ENCODE assay signal across 8 mouse cellular contexts in the genomic region with DNA sequence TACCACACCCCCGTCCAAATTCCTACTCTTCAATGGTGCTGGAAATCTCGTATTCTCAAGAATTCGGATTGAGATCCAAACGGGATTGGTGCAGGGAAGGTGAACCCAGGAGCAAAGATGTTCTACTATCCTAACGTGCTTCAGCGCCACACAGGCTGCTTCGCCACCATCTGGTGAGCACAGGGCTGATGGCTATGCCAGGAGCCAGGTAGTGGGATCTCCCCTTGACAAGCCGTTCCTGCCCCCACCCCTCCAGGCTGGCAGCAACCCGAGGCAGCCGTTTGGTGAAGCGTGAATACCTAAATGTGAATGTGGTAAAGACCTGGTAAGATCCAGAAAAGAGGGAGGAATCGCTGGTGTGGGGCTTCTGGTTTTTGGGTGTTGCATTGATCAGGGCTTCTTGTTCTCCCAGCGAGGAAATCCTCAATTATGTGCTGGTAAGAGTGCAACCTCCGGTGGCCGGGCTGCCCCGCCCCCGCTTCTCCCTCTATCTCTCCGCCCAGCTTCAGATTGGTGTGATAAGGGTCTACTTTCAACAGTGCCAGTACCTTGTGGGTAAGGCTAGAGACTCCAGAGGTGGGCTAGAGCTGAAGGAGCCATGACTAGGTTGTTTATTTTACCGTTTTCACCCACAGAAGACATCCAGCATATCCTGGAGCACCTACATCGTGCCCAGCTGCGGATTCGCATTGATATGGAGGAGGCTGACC. TPM values are rescaled to one million over a fixed set of nuclear protein-coding genes. Genes with fewer than 3 reads are reported as not detected.
DNase-seq lines count a peak whose midpoint lies in the region; ATAC-seq and TF ChIP-seq lines count a peak whose summit lies in the region.

No protein-coding gene starts in this region.

- ATAC-seq in heart, embryonic 11.5 days (replicated peaks; ENCODE audit: insufficient number of reproducible peaks, low FRiP score, low TSS enrichment), result no peak
- no peak for ATAC-seq in forebrain, embryonic 11.5 days (replicated peaks; ENCODE audit: low FRiP score)
- peak; percentile 41; the same call in 1 of the 2 replicates for ATAC-seq in stomach, embryonic 16.5 days (ENCODE audit: insufficient read depth, low FRiP score)

- H3K27me3 ChIP-seq in heart, embryonic 11.5 days (ENCODE audit: control insufficient read depth, insufficient read depth, low read length), result no peaks in the 10 kb centered on the region
- peaks cover 25% of the 10 kb centered on the region for H3K27me3 ChIP-seq in E14TG2a.4 (ENCODE audit: insufficient read depth, low read length)
- H3K27me3 ChIP-seq in forebrain, embryonic 11.5 days (ENCODE audit: control insufficient read depth, insufficient read depth, low read length), result no peaks in the 10 kb centered on the region
- no peaks in the 10 kb centered on the region for H3K27me3 ChIP-seq in liver, adult 2 months (ENCODE audit: control insufficient read depth, insufficient read depth, low read length)
- no peaks in the 10 kb centered on the region for H3K27me3 ChIP-seq in stomach, embryonic 16.5 days (ENCODE audit: control insufficient read depth, insufficient read depth, low read length)

- no peak for TF ChIP-seq POLR2A in liver, adult 2 months (IDR thresholded peaks at IDR 0.05; ENCODE audit: extremely low read depth, insufficient read depth, low read length)

- no peaks in the 10 kb centered on the region for H3K79me2 ChIP-seq in liver, adult 2 months (ENCODE audit: control insufficient read depth, insufficient read depth, low read length)

- H3K4me2 ChIP-seq in heart, embryonic 11.5 days, result peak overlapping the region; percentile 57
- peak overlapping the region; percentile 31; the same call in 1 of the 2 replicates for H3K4me2 ChIP-seq in forebrain, embryonic 11.5 days (ENCODE audit: low read depth, low read length, severe bottlenecking)
- H3K4me2 ChIP-seq in stomach, embryonic 16.5 days (ENCODE audit: low read depth, low read length), result peak overlapping the region; percentile 51

- H3K36me3 ChIP-seq in heart, embryonic 11.5 days (ENCODE audit: control insufficient read depth, insufficient read depth, low read length), result no peaks in the 10 kb centered on the region
- H3K36me3 ChIP-seq in E14TG2a.4 (ENCODE audit: insufficient read depth, low read length), result peaks cover 2% of the 10 kb centered on the region; the same call in 1 of the 2 replicates
- H3K36me3 ChIP-seq in forebrain, embryonic 11.5 days (ENCODE audit: control insufficient read depth, insufficient read depth, low read length), result no peaks in the 10 kb centered on the region
- no peaks in the 10 kb centered on the region for H3K36me3 ChIP-seq in liver, adult 2 months (ENCODE audit: control insufficient read depth, insufficient read depth, low read length)
- no peaks in the 10 kb centered on the region for H3K36me3 ChIP-seq in stomach, embryonic 16.5 days (ENCODE audit: control insufficient read depth, insufficient read depth, low read length)

- peak overlapping the region; percentile 35 for H3K4me3 ChIP-seq in heart, embryonic 11.5 days (ENCODE audit: low read depth, low read length)
- peak overlapping the region; percentile 61 for H3K4me3 ChIP-seq in E14TG2a.4 (replicated peaks; ENCODE audit: low read length)
- peak overlapping the region; percentile 12 for H3K4me3 ChIP-seq in forebrain, embryonic 11.5 days (ENCODE audit: low read depth, low read length)
- peak overlapping the region; percentile 5; the same call in 1 of the 2 replicates for H3K4me3 ChIP-seq in liver, adult 2 months (ENCODE audit: insufficient read depth, low read depth, low read length)
- peak overlapping the region; percentile 32 for H3K4me3 ChIP-seq in stomach, embryonic 16.5 days (replicated peaks; ENCODE audit: low read length)

- peak overlapping the region; percentile 56; the same call in 1 of the 2 replicates for H3K9ac ChIP-seq in heart, embryonic 11.5 days (ENCODE audit: low read depth, low read length)
- H3K9ac ChIP-seq in forebrain, embryonic 11.5 days (ENCODE audit: low read length), result peak overlapping the region; percentile 8; the same call in 1 of the 2 replicates
- H3K9ac ChIP-seq in liver, adult 2 months (ENCODE audit: low read depth, low read length), result no peak overlapping the region
- H3K9ac ChIP-seq in stomach, embryonic 16.5 days (ENCODE audit: low read length), result peak overlapping the region; percentile 46

- H3K9me3 ChIP-seq in heart, embryonic 11.5 days (replicated peaks; ENCODE audit: control insufficient read depth, low read length), result no peaks in the 10 kb centered on the region
- H3K9me3 ChIP-seq in E14TG2a.4 (ENCODE audit: low read length), result no peaks in the 10 kb centered on the region
- H3K9me3 ChIP-seq in forebrain, embryonic 11.5 days (ENCODE audit: control insufficient read depth, low read length), result no peaks in the 10 kb centered on the region
- H3K9me3 ChIP-seq in stomach, embryonic 16.5 days (replicated peaks; ENCODE audit: control insufficient read depth, low read length), result no peaks in the 10 kb centered on the region

- DNase-seq in heart, adult 18-20 months, result no peak
- DNase-seq in forebrain, embryonic 11.5 days (ENCODE audit: low spot score), result no peak
- no peak for DNase-seq in liver, adult 2 months (ENCODE audit: extremely low read depth, low read depth, low spot score)
- DNase-seq in ovary, adult 18-20 months (ENCODE audit: low spot score), result no peak
- DNase-seq in right cerebral cortex, adult 2 months (ENCODE audit: low spot score in 2 of 2), result no peak

- 33% methylated on average over 22 of the region's 22 CpGs for WGBS in heart, embryonic 11.5 days (ENCODE audit: insufficient replicate concordance)
- 54% methylated on average over 22 of the region's 22 CpGs for WGBS in forebrain, embryonic 11.5 days
- WGBS in liver, adult 2 months, result 36% methylated on average over 22 of the region's 22 CpGs
- WGBS in stomach, embryonic 16.5 days, result 28% methylated on average over 22 of the region's 22 CpGs

- H3K27ac ChIP-seq in heart, embryonic 11.5 days (ENCODE audit: low read depth, low read length), result no peak overlapping the region
- no peak overlapping the region for H3K27ac ChIP-seq in forebrain, embryonic 11.5 days (ENCODE audit: low read depth, low read length)
- H3K27ac ChIP-seq in liver, adult 2 months (replicated peaks; ENCODE audit: insufficient read depth, low read depth, low read length), result no peak overlapping the region
- H3K27ac ChIP-seq in stomach, embryonic 16.5 days (ENCODE audit: low read length), result no peak overlapping the region

- no peak for TF ChIP-seq CTCF in E14TG2a.4 (conservative IDR thresholded peaks at IDR 0.05; ENCODE audit: low read length)
- TF ChIP-seq CTCF in liver, adult 2 months (IDR thresholded peaks at IDR 0.05; ENCODE audit: low read depth, low read length), result 0 out of 2 replicates have a peak, but pooled peaks have one; percentile 0

- peaks cover 14% of the 10 kb centered on the region; the same call in 1 of the 2 replicates for H3K4me1 ChIP-seq in heart, embryonic 11.5 days (ENCODE audit: control insufficient read depth, insufficient read depth, low read length)
- peaks cover 38% of the 10 kb centered on the region for H3K4me1 ChIP-seq in E14TG2a.4 (replicated peaks; ENCODE audit: low read depth, low read length)
- H3K4me1 ChIP-seq in forebrain, embryonic 11.5 days (replicated peaks; ENCODE audit: control insufficient read depth, insufficient read depth, low read length), result peaks cover 3% of the 10 kb centered on the region; the same call in 1 of the 2 replicates
- peaks cover 3% of the 10 kb centered on the region; the same call in 1 of the 2 replicates for H3K4me1 ChIP-seq in liver, adult 2 months (ENCODE audit: control insufficient read depth, insufficient read depth, low read length)
- peaks cover 8% of the 10 kb centered on the region for H3K4me1 ChIP-seq in stomach, embryonic 16.5 days (ENCODE audit: control insufficient read depth, insufficient read depth, low read length)

RNA-seq across cellular contexts. Expression of gene Rec8, which starts 0.8 kb away (rescaled TPM):
- polyA plus RNA-seq in heart, embryonic 11.5 days (2014; fragmentation: Nextera tagmentation; extraction: Ambion mirVana), result 8.8 and 14.1 TPM in 2 replicates
- total RNA-seq in heart, adult 18-20 months (2021), result under 1 TPM; 0.22 to 0.62 TPM
- polyA plus RNA-seq in forebrain, embryonic 11.5 days (2014; fragmentation: Nextera tagmentation; extraction: Ambion mirVana), result 4.8 and 5.5 TPM in 2 replicates
- 0.34 and 0.46 TPM in 2 replicates for total RNA-seq in liver, adult 2 months (2014; rRNA removed)
- 0.54 and 2.3 TPM in 2 replicates for polyA plus RNA-seq in liver, adult 2 months (2012; rRNA removed)
- polyA plus RNA-seq in stomach, embryonic 16.5 days (2015; fragmentation: Nextera tagmentation; extraction: Ambion mirVana), result 10.9 and 13.8 TPM in 2 replicates

RNA-seq across cellular contexts. Expression of gene Irf9, which starts 15.3 kb away (rescaled TPM):
- 6.4 and 7.5 TPM in 2 replicates for polyA plus RNA-seq in heart, embryonic 11.5 days (2014; fragmentation: Nextera tagmentation; extraction: Ambion mirVana)
- total RNA-seq in heart, adult 18-20 months (2021), result 10 to 100 TPM in 1 of 2 experiments, 1 to 10 TPM in 1; 8.9 to 11.0 TPM
- polyA plus RNA-seq in forebrain, embryonic 11.5 days (2014; fragmentation: Nextera tagmentation; extraction: Ambion mirVana), result 6.5 and 8.6 TPM in 2 replicates
- total RNA-seq in liver, adult 2 months (2014; rRNA removed), result 21.1 and 24.2 TPM in 2 replicates
- 36.8 and 45.0 TPM in 2 replicates for polyA plus RNA-seq in liver, adult 2 months (2012; rRNA removed)
- 10.7 and 12.4 TPM in 2 replicates for polyA plus RNA-seq in stomach, embryonic 16.5 days (2015; fragmentation: Nextera tagmentation; extraction: Ambion mirVana)

RNA-seq across cellular contexts. Expression of gene Ipo4, which starts 17.1 kb away (rescaled TPM):
- 70.1 and 81.7 TPM in 2 replicates for polyA plus RNA-seq in heart, embryonic 11.5 days (2014; fragmentation: Nextera tagmentation; extraction: Ambion mirVana)
- 10 to 100 TPM; 51.3 to 64.8 TPM for total RNA-seq in heart, adult 18-20 months (2021)
- 77.2 and 104 TPM in 2 replicates for polyA plus RNA-seq in forebrain, embryonic 11.5 days (2014; fragmentation: Nextera tagmentation; extraction: Ambion mirVana)
- 16.8 and 32.6 TPM in 2 replicates for total RNA-seq in liver, adult 2 months (2014; rRNA removed)
- polyA plus RNA-seq in liver, adult 2 months (2012; rRNA removed), result 42.0 and 53.0 TPM in 2 replicates
- 86.3 and 114 TPM in 2 replicates for polyA plus RNA-seq in stomach, embryonic 16.5 days (2015; fragmentation: Nextera tagmentation; extraction: Ambion mirVana)

RNA-seq across cellular contexts. Expression of gene Gm49378, which starts 19.1 kb away (rescaled TPM):
- 1.9 and 4.2 TPM in 2 replicates for polyA plus RNA-seq in heart, embryonic 11.5 days (2014; fragmentation: Nextera tagmentation; extraction: Ambion mirVana)
- total RNA-seq in heart, adult 18-20 months (2021), result 1 to 10 TPM; 1.4 to 2.3 TPM
- 3.4 and 4.0 TPM in 2 replicates for polyA plus RNA-seq in forebrain, embryonic 11.5 days (2014; fragmentation: Nextera tagmentation; extraction: Ambion mirVana)
- 1.1 and 2.1 TPM in 2 replicates for total RNA-seq in liver, adult 2 months (2014; rRNA removed)
- 7.0 and 7.9 TPM in 2 replicates for polyA plus RNA-seq in liver, adult 2 months (2012; rRNA removed)
- polyA plus RNA-seq in stomach, embryonic 16.5 days (2015; fragmentation: Nextera tagmentation; extraction: Ambion mirVana), result 2.0 and 2.5 TPM in 2 replicates

RNA-seq across cellular contexts. Expression of gene Tm9sf1, which starts 25.0 kb away (rescaled TPM):
- polyA plus RNA-seq in heart, embryonic 11.5 days (2014; fragmentation: Nextera tagmentation; extraction: Ambion mirVana), result 78.7 and 86.9 TPM in 2 replicates
- 10 to 100 TPM; 39.7 to 42.3 TPM for total RNA-seq in heart, adult 18-20 months (2021)
- 77.1 and 78.4 TPM in 2 replicates for polyA plus RNA-seq in forebrain, embryonic 11.5 days (2014; fragmentation: Nextera tagmentation; extraction: Ambion mirVana)
- 46.5 and 62.0 TPM in 2 replicates for total RNA-seq in liver, adult 2 months (2014; rRNA removed)
- 66.3 and 70.4 TPM in 2 replicates for polyA plus RNA-seq in liver, adult 2 months (2012; rRNA removed)
- 116 and 123 TPM in 2 replicates for polyA plus RNA-seq in stomach, embryonic 16.5 days (2015; fragmentation: Nextera tagmentation; extraction: Ambion mirVana)

Comparison
In these comparisons a context has a peak if more than half of its experiments do, and no peak if none do; other contexts are left out.
1. H3K4me3 ChIP-seq: peak in every context shown above with its lines; median percentile 61 in E14TG2a.4; 35 in heart, embryonic 11.5 days; 32 in stomach, embryonic 16.5 days; 12 in forebrain, embryonic 11.5 days; 5 in liver, adult 2 months.